Mouse (Mus musculus) MEL (cell line): ENCODE measurements at regions not wholly inside any gene's neighbourhood (a gene's known extent, or its start where the extent isn't known, plus 50 kb on each side); places are given as distances from the start of the nearest gene placed in this dataset.

Source experiments
- DNase-seq: peaks from one replicate; pipeline ENCODE4 v3.0.0; 2011; ENCODE audit warnings: low read depth, low spot score
- H3K27ac ChIP-seq: 2 replicates; pipeline ENCODE4 v1.5.1; 2012; ENCODE audit warnings: low read depth, mild to moderate bottlenecking, control low read depth, low read length, moderate library complexity; ENCODE audit not compliant: control insufficient read depth
- H3K27me3 ChIP-seq, 2 experiments: fragments of 150-350 bp in 1 of 2; sonication (generic) in 1 of 2; 2 replicates each; pipeline ENCODE4 v1.6.1; 2012; ENCODE audit warnings: low read length in 2 of 2, mild to moderate bottlenecking in 2 of 2, improper control_type of control experiment in 1 of 2, moderate library complexity in 1 of 2; ENCODE audit not compliant: insufficient read depth in 2 of 2, control insufficient read depth in 1 of 2
- H3K36me3 ChIP-seq, 2 experiments: 2 replicates each; pipeline ENCODE4 v1.6.1; 2012 to 2014; ENCODE audit warnings: low read length in 2 of 2, improper control_type of control experiment in 1 of 2, inconsistent platforms in 1 of 2, mild to moderate bottlenecking in 1 of 2; ENCODE audit not compliant: insufficient read depth in 2 of 2, control insufficient read depth in 1 of 2
- H3K4me1 ChIP-seq, 2 experiments: fragments of 150-350 bp in 1 of 2; sonication (generic) in 1 of 2; 2 replicates each; pipeline ENCODE4 v1.6.1; 2012; ENCODE audit warnings: low read length in 2 of 2, improper control_type of control experiment in 1 of 2, mild to moderate bottlenecking in 1 of 2; ENCODE audit not compliant: insufficient read depth in 2 of 2, control insufficient read depth in 1 of 2
- H3K4me3 ChIP-seq, 2 experiments: fragments of 150-350 bp in 1 of 2; sonication (generic) in 1 of 2; 2 replicates each; pipeline ENCODE4 v1.5.1; 2012; ENCODE audit warnings: low read depth in 2 of 2, low read length in 2 of 2, mild to moderate bottlenecking in 2 of 2, moderate library complexity in 2 of 2, control low read depth in 1 of 2, improper control_type of control experiment in 1 of 2; ENCODE audit not compliant: control insufficient read depth in 1 of 2, insufficient read depth in 1 of 2
- H3K79me2 ChIP-seq: 2 replicates; pipeline ENCODE4 v1.6.1; 2012; ENCODE audit warnings: mild to moderate bottlenecking, low read length, moderate library complexity; ENCODE audit not compliant: control insufficient read depth, poor library complexity, insufficient read depth
- H3K9ac ChIP-seq: 2 replicates; pipeline ENCODE4 v1.6.1; 2012; ENCODE audit warnings: low read depth, mild to moderate bottlenecking, control low read depth, low read length, moderate library complexity; ENCODE audit not compliant: control insufficient read depth, poor library complexity, severe bottlenecking
- H3K9me3 ChIP-seq: fragments of 150-350 bp; sonication (generic); replicated peaks from 2 replicates; pipeline ENCODE4 v1.6.1; 2012; ENCODE audit warnings: mild to moderate bottlenecking, low read length, improper control_type of control experiment, moderate library complexity; ENCODE audit not compliant: insufficient read depth
- CHD1 ChIP-seq: IDR thresholded peaks from 2 replicates; pipeline ENCODE4 v1.6.1; 2012; ENCODE audit warnings: low read depth, mild to moderate bottlenecking, inconsistent platforms, low read length, improper control_type of control experiment
- E2F4 ChIP-seq: IDR thresholded peaks from 2 replicates; pipeline ENCODE4 v1.6.1; 2011; ENCODE audit warnings: low read depth, low read length, improper control_type of control experiment, borderline replicate concordance
- EP300 ChIP-seq, 2 experiments: IDR thresholded peaks; 2 replicates each; pipeline ENCODE4 v1.6.1; 2011; ENCODE audit warnings: improper control_type of control experiment in 2 of 2, low read length in 2 of 2, low read depth in 1 of 2, mild to moderate bottlenecking in 1 of 2
- GABPA ChIP-seq: IDR thresholded peaks from 2 replicates; pipeline ENCODE4 v1.6.1; 2012; ENCODE audit warnings: low read depth, mild to moderate bottlenecking, inconsistent platforms, low read length, improper control_type of control experiment, moderate library complexity
- GATA1 ChIP-seq: IDR thresholded peaks from 2 replicates; pipeline ENCODE4 v1.6.1; 2011; ENCODE audit warnings: low read depth, low read length, improper control_type of control experiment
- HCFC1 ChIP-seq: IDR thresholded peaks from 2 replicates; pipeline ENCODE4 v1.6.1; 2012; ENCODE audit warnings: low read depth, mild to moderate bottlenecking, inconsistent platforms, low read length, improper control_type of control experiment, moderate library complexity
- JUND ChIP-seq: IDR thresholded peaks from 2 replicates; pipeline ENCODE4 v1.6.1; 2011; ENCODE audit warnings: low read depth, mild to moderate bottlenecking, improper control_type of control experiment, low read length
- MAFK ChIP-seq: IDR thresholded peaks from 2 replicates; pipeline ENCODE4 v1.6.1; 2011; ENCODE audit warnings: low read depth, mild to moderate bottlenecking, low read length, improper control_type of control experiment, borderline replicate concordance
- MAX ChIP-seq: IDR thresholded peaks from 2 replicates; pipeline ENCODE4 v1.6.1; 2011; ENCODE audit warnings: low read length, improper control_type of control experiment
- MEF2A ChIP-seq: IDR thresholded peaks from 2 replicates; pipeline ENCODE4 v1.6.1; 2014; ENCODE audit warnings: low read depth, mild to moderate bottlenecking, inconsistent platforms, low read length, improper control_type of control experiment; ENCODE audit not compliant: poor library complexity, insufficient replicate concordance, severe bottlenecking; ENCODE audit errors: extremely low read depth
- NELFE ChIP-seq: IDR thresholded peaks from 2 replicates; pipeline ENCODE4 v1.6.1; 2011; ENCODE audit warnings: low read depth, low read length, improper control_type of control experiment
- NRF1 ChIP-seq: IDR thresholded peaks from 2 replicates; pipeline ENCODE4 v1.6.1; 2014; ENCODE audit warnings: low read depth, mild to moderate bottlenecking, inconsistent platforms, low read length, improper control_type of control experiment, moderate library complexity; ENCODE audit not compliant: poor library complexity, insufficient read depth, severe bottlenecking
- POLR2AphosphoS2 ChIP-seq: IDR thresholded peaks from 2 replicates; pipeline ENCODE4 v1.6.1; 2011; ENCODE audit warnings: low read length, improper control_type of control experiment
- RCOR1 ChIP-seq: IDR thresholded peaks from 2 replicates; pipeline ENCODE4 v1.6.1; 2012; ENCODE audit warnings: low read depth, mild to moderate bottlenecking, inconsistent platforms, low read length, improper control_type of control experiment
- TAL1 ChIP-seq: IDR thresholded peaks from 2 replicates; pipeline ENCODE4 v1.6.1; 2012; ENCODE audit warnings: mild to moderate bottlenecking, inconsistent platforms, low read length, moderate library complexity, mixed read lengths
- TBP ChIP-seq: IDR thresholded peaks from 2 replicates; pipeline ENCODE4 v1.8.0; 2011; ENCODE audit warnings: low read depth, low read length, improper control_type of control experiment
- UBTF ChIP-seq: IDR thresholded peaks from 2 replicates; pipeline ENCODE4 v1.6.1; 2012; ENCODE audit warnings: low read depth, mild to moderate bottlenecking, inconsistent platforms, low read length, improper control_type of control experiment, moderate library complexity, borderline replicate concordance; ENCODE audit not compliant: insufficient read depth
- ZC3H11A ChIP-seq: IDR thresholded peaks from 2 replicates; pipeline ENCODE4 v1.6.1; 2012; ENCODE audit warnings: low read depth, mild to moderate bottlenecking, inconsistent platforms, low read length, improper control_type of control experiment
- ZKSCAN1 ChIP-seq: IDR thresholded peaks from 2 replicates; pipeline ENCODE4 v1.6.1; 2012; ENCODE audit warnings: low read depth, mild to moderate bottlenecking, inconsistent platforms, low read length, improper control_type of control experiment, moderate library complexity
- ZMIZ1 ChIP-seq: IDR thresholded peaks from 2 replicates; pipeline ENCODE4 v1.6.1; 2012; ENCODE audit warnings: low read depth, mild to moderate bottlenecking, inconsistent platforms, low read length, improper control_type of control experiment, moderate library complexity

DNA sequence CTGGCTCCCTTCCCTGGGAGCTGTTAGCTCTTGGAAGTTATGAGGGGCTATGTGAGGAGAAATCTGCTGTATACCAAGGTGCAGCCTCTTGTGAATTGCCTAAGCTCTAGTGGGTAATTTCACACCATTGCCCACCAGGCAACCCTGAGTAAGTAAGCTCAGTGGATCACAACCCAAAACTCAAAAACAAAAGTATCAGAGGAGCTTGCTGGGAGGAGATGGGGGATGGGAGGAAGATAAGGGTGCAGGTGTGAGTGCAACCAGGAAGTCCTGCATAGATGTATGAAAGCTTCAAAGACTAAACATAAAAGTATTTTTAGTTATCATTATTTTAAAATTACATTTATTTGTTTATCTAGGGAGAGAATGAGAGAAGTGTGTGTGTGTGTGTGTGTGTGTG lies 50.8 kb upstream of the Ddx18 start:
- DNase-seq = no peak
- no peaks in the 10 kb centered on the region for H3K79me2 ChIP-seq
- no peaks in the 10 kb centered on the region for H3K27me3 ChIP-seq
- no peak overlapping the region for H3K4me3 ChIP-seq
- H3K9ac ChIP-seq = no peak overlapping the region
- TF ChIP-seq JUND (no peak), TBP (no peak), GATA1 (no peak), TAL1 (no peak), UBTF (no peak), ZMIZ1 (no peak), MAX (no peak), ZKSCAN1 (no peak), POLR2AphosphoS2 (no peak), E2F4 (no peak), CHD1 (no peak), EP300 (IDR thresholded peaks at IDR 0.05; ENCODE audit: low read depth in 1 of 2, low read length in 2 of 2) (no peak), NELFE (no peak), GABPA (no peak), MAFK (no peak), MEF2A (no peak), HCFC1 (no peak), ZC3H11A (no peak), RCOR1 (no peak), NRF1 (no peak)
- H3K36me3 ChIP-seq = no peaks in the 10 kb centered on the region
- no peaks in the 10 kb centered on the region for H3K9me3 ChIP-seq
- no peaks in the 10 kb centered on the region for H3K4me1 ChIP-seq
- H3K27ac ChIP-seq = no peak overlapping the region
